Mouse (Mus musculus): ENCODE measurements around the gene Bnc1. TPM values are rescaled to one million over a fixed set of nuclear protein-coding genes. Genes with fewer than 3 reads are reported as not detected.

Gene Bnc1
- total and polyA plus RNA-seq, 3 experiments = 0.11 TPM; not detected in 2

DNA sequence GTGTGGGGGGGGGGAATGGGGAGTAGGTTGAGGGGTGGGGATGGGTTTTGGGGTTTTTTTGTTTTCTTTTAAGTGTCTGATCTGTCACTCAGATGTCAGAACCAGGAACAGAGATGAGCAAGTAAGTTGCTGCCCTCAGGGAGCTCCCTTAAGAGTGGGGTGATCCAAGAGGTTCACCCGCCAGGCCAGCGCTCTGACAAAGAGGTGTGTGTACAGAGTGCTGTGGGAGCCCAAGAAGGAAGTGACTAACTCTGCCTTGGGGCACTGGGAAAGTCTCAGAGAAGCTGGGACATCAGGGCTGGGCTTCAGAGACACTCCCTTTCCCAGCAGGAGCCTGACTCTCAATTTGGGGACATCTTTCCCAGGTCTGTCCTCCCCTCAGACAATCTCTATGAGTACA, 25.9 kb upstream of the Bnc1 start:
- no peaks in the 10 kb centered on the region for H3K27me3 ChIP-seq (ENCODE audit: insufficient read depth, low read length)
- H3K9me3 ChIP-seq (replicated peaks) = no peaks in the 10 kb centered on the region
- TF ChIP-seq GATA1 (IDR thresholded peaks at IDR 0.05; ENCODE audit: borderline replicate concordance, low read length) (no peak), TAL1 (conservative IDR thresholded peaks at IDR 0.05; ENCODE audit: low read depth, low read length) (no peak), POLR2AphosphoS5 (IDR thresholded peaks at IDR 0.05; ENCODE audit: insufficient replicate concordance, low read depth, low read length) (no peak), CTCF (IDR thresholded peaks at IDR 0.05; ENCODE audit: low read depth, low read length) (no peak)
- DNase-seq (ENCODE audit: low spot score) (no peak), ATAC-seq (ENCODE audit: extremely low read depth, insufficient number of reproducible peaks, low FRiP score, poor library complexity, severe bottlenecking) (no peak)
- no peaks in the 10 kb centered on the region for H3K36me3 ChIP-seq (replicated peaks)
- no peaks in the 10 kb centered on the region for H3K4me1 ChIP-seq (ENCODE audit: insufficient read depth, low read depth, low read length)
- H3K4me3 ChIP-seq (ENCODE audit: low read depth, low read length) = no peak overlapping the region

DNA sequence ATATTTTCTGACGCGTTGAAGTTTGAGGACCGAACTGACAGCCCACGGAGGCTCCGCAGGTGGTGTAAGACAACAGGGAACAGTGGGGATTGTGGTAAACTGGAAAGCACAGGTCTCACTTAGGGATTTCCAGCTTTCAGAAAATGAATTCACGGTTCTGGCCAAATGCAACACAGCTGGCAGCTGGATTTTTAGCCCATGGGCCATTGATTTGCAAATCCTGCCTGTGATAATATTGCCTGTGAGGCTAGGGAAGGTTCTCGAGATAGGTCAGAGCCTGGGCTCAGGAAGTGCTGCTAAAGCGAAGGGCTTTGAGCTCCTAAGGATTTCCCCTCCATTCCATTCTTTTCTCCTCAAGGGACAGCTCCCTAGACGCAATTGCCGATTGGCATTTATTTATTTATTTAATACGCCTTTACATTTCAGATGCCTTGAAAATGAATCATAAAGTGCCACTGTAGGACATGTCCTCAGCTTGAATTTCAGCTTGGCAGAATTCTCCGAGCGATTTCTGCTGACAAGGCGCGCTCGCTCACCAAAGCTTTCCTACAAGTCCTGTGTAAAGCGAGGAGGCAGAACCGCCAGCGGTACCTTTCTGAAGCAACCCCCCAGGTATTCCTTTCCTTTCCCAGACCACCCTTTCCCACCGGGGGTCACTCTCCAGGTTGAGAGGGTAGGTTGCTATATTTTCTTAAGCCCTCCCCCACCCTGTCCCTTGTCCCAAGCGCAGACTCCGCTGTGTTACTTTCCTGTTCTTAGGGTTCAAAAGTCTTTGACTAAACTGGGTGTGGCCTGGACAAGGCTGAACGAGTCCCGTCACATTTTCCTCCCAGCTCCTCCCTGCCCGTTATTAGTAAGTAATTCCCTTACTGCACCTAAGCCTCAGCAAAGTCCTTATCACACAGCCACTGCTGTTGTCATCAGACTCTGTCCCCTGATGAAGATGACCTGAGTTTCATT, 24.9 kb upstream of the Bnc1 start:
- H3K27me3 ChIP-seq (ENCODE audit: insufficient read depth, low read length) = no peaks in the 10 kb centered on the region
- no peak for TF ChIP-seq GATA2 (IDR thresholded peaks at IDR 0.05; ENCODE audit: borderline replicate concordance, low read depth, low read length)
- TF ChIP-seq POLR2AphosphoS5 (IDR thresholded peaks at IDR 0.05; ENCODE audit: insufficient replicate concordance, low read depth, low read length) = no peak
- no peak for TF ChIP-seq CTCF (IDR thresholded peaks at IDR 0.05; ENCODE audit: low read depth, low read length)
- no peak for TF ChIP-seq TAL1 (conservative IDR thresholded peaks at IDR 0.05; ENCODE audit: low read depth, low read length)
- no peak for TF ChIP-seq GATA1 (IDR thresholded peaks at IDR 0.05; ENCODE audit: borderline replicate concordance, low read length)
- DNase-seq (ENCODE audit: low spot score) (no peak), ATAC-seq (ENCODE audit: extremely low read depth, insufficient number of reproducible peaks, low FRiP score, poor library complexity, severe bottlenecking) (no peak)
- no peaks in the 10 kb centered on the region for H3K4me1 ChIP-seq (ENCODE audit: insufficient read depth, low read depth, low read length)
- no peaks in the 10 kb centered on the region for H3K9me3 ChIP-seq (replicated peaks)
- H3K4me3 ChIP-seq (ENCODE audit: low read depth, low read length) = no peak overlapping the region
- H3K36me3 ChIP-seq (replicated peaks) = no peaks in the 10 kb centered on the region

DNA sequence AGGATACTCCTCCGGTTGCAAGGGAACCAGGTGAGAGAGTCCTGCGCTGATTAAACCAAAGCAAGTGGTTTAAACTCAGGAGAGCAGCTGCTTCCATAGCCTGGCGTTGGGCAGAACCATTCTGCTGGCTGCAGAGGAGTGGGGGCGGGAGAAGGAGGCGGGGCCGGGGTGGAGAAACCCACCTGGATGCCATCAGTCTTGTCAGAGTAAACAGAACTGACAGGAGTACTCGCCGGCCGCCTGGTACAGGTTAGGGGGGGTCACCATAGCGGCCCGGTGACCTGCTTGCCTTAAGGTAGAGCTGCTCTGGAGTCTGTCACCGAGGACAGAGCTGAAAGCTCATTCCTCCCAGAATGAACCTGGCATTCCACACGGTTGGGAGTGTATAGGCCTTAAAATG, 20.4 kb upstream of the Bnc1 start:
- TF ChIP-seq CTCF (IDR thresholded peaks at IDR 0.05; ENCODE audit: low read depth, low read length) (no peak), POLR2AphosphoS5 (IDR thresholded peaks at IDR 0.05; ENCODE audit: insufficient replicate concordance, low read depth, low read length) (no peak), GATA1 (IDR thresholded peaks at IDR 0.05; ENCODE audit: borderline replicate concordance, low read length) (no peak), GATA2 (IDR thresholded peaks at IDR 0.05; ENCODE audit: borderline replicate concordance, low read depth, low read length) (no peak), TAL1 (conservative IDR thresholded peaks at IDR 0.05; ENCODE audit: low read depth, low read length) (no peak)
- no peaks in the 10 kb centered on the region for H3K36me3 ChIP-seq (replicated peaks)
- ATAC-seq (ENCODE audit: extremely low read depth, insufficient number of reproducible peaks, low FRiP score, poor library complexity, severe bottlenecking) (no peak), DNase-seq (ENCODE audit: low spot score) (no peak)
- H3K4me3 ChIP-seq (ENCODE audit: low read depth, low read length) = no peak overlapping the region
- no peaks in the 10 kb centered on the region for H3K4me1 ChIP-seq (ENCODE audit: insufficient read depth, low read depth, low read length)
- no peaks in the 10 kb centered on the region for H3K9me3 ChIP-seq (replicated peaks)
- H3K27me3 ChIP-seq (ENCODE audit: insufficient read depth, low read length) = no peaks in the 10 kb centered on the region

DNA sequence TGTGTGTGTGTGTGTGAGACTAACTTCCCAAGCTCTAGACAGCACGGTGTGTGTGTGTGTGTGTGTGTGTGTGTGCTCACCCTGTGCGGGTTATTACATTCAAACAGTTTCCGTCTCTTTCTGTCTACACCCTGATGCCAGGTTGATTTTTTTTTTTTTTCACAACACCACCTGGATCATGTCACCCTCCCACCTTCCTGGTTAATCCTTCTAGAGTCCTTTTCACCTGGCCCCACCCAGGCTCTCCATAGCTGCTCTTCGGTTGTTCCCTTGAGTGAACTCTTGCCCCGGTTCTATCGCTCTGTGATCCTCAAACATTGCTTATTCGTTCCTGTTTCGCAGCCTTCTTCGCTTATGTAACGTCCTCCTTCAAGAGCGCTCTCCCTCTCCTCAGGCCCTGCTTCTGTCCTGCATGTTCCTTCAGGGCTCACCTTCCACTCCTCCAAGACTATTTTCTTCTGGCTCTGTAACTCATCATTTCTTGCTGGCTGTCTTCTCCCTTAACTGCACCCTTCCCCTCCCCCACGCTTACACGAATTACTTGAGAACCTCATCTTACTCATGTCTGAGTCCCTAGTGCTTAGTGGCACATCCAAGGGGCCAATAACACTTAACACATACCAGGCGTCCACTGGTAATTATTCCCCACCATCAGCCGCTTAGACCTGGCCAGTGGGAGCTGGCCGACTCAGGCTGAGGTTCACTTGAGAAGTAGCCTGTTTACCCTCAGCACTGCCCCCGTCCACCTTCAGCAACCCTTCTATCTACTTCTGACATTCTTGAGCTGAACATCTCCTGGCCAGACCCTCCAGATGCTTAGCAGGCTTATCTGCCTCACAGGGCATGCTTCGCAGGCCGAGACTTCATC, 19.7 kb upstream of the Bnc1 start:
- no peak for DNase-seq (ENCODE audit: low spot score)
- ATAC-seq (ENCODE audit: extremely low read depth, insufficient number of reproducible peaks, low FRiP score, poor library complexity, severe bottlenecking) = no peak
- no peak overlapping the region for H3K4me3 ChIP-seq (ENCODE audit: low read depth, low read length)
- no peaks in the 10 kb centered on the region for H3K36me3 ChIP-seq (replicated peaks)
- H3K27me3 ChIP-seq (ENCODE audit: insufficient read depth, low read length) = no peaks in the 10 kb centered on the region
- H3K9me3 ChIP-seq (replicated peaks) = no peaks in the 10 kb centered on the region
- H3K4me1 ChIP-seq (ENCODE audit: insufficient read depth, low read depth, low read length) = no peaks in the 10 kb centered on the region
- TF ChIP-seq POLR2AphosphoS5 (IDR thresholded peaks at IDR 0.05; ENCODE audit: insufficient replicate concordance, low read depth, low read length) = no peak
- no peak for TF ChIP-seq GATA1 (IDR thresholded peaks at IDR 0.05; ENCODE audit: borderline replicate concordance, low read length)
- no peak for TF ChIP-seq GATA2 (IDR thresholded peaks at IDR 0.05; ENCODE audit: borderline replicate concordance, low read depth, low read length)
- TF ChIP-seq CTCF (IDR thresholded peaks at IDR 0.05; ENCODE audit: low read depth, low read length) = no peak
- TF ChIP-seq TAL1 (conservative IDR thresholded peaks at IDR 0.05; ENCODE audit: low read depth, low read length) = no peak

DNA sequence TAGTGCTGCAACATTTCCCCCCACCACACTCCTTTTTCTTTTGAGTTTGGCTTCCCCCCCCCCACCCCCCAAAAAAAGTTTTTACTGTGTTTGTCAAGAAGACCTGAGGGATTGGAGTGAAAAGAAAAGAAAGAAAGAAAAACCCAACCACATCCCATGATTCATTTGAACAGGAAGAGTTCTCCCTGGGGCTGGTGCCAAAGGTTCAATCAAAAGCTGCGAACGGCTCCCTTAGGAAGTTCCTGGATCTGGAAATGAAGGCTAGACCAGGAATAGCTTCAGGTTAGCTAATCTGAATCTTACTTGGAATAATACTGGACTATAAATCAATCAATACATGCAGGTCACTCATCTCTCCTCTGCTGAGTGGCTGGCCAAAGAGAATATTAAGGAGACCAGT, 15.1 kb upstream of the Bnc1 start:
- Histone ChIP-seq H3K9me3 (replicated peaks) (no peaks in the 10 kb centered on the region), H3K4me3 (ENCODE audit: low read depth, low read length) (no peak overlapping the region), H3K4me1 (ENCODE audit: insufficient read depth, low read depth, low read length) (no peaks in the 10 kb centered on the region), H3K36me3 (replicated peaks) (no peaks in the 10 kb centered on the region), H3K27me3 (ENCODE audit: insufficient read depth, low read length) (no peaks in the 10 kb centered on the region)
- TF ChIP-seq GATA2 (IDR thresholded peaks at IDR 0.05; ENCODE audit: borderline replicate concordance, low read depth, low read length) (no peak), TAL1 (conservative IDR thresholded peaks at IDR 0.05; ENCODE audit: low read depth, low read length) (no peak), GATA1 (IDR thresholded peaks at IDR 0.05; ENCODE audit: borderline replicate concordance, low read length) (no peak), CTCF (IDR thresholded peaks at IDR 0.05; ENCODE audit: low read depth, low read length) (no peak), POLR2AphosphoS5 (IDR thresholded peaks at IDR 0.05; ENCODE audit: insufficient replicate concordance, low read depth, low read length) (no peak)
- DNase-seq (ENCODE audit: low spot score) (no peak), ATAC-seq (ENCODE audit: extremely low read depth, insufficient number of reproducible peaks, low FRiP score, poor library complexity, severe bottlenecking) (no peak)

DNA sequence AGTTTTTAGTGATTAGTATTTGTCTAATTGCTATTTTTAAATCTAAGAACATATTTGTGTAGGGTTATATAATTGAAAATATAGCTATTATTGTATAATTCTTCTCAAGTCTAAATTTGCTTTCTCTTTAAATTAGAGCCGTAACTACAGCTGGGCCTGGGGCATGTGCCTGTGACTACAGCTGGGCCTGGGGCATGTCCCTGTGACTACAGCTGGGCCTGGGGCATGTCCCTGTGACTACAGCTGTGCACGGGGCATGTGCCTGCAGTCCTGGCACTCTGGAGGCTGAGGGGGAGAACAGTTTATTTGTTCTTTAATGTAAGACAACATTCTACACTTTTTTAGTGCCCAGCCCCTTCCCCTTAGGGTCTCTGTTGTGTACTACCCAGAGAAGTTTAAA, 12.1 kb upstream of the Bnc1 start:
- ATAC-seq (ENCODE audit: extremely low read depth, insufficient number of reproducible peaks, low FRiP score, poor library complexity, severe bottlenecking) (no peak), DNase-seq (ENCODE audit: low spot score) (no peak)
- Histone ChIP-seq H3K36me3 (replicated peaks) (no peaks in the 10 kb centered on the region), H3K4me1 (ENCODE audit: insufficient read depth, low read depth, low read length) (no peaks in the 10 kb centered on the region), H3K9me3 (replicated peaks) (no peaks in the 10 kb centered on the region), H3K27me3 (ENCODE audit: insufficient read depth, low read length) (no peaks in the 10 kb centered on the region), H3K4me3 (ENCODE audit: low read depth, low read length) (no peak overlapping the region)
- TF ChIP-seq TAL1 (conservative IDR thresholded peaks at IDR 0.05; ENCODE audit: low read depth, low read length) (no peak), GATA2 (IDR thresholded peaks at IDR 0.05; ENCODE audit: borderline replicate concordance, low read depth, low read length) (no peak), CTCF (IDR thresholded peaks at IDR 0.05; ENCODE audit: low read depth, low read length) (no peak), GATA1 (IDR thresholded peaks at IDR 0.05; ENCODE audit: borderline replicate concordance, low read length) (no peak), POLR2AphosphoS5 (IDR thresholded peaks at IDR 0.05; ENCODE audit: insufficient replicate concordance, low read depth, low read length) (no peak)
